Mouse (Mus musculus) heart, postnatal 0 days (tissue): ENCODE measurements around the gene Cd4.

Source experiments
- CTCF ChIP-seq: IDR thresholded peaks from 2 replicates; pipeline ENCODE4 v1.5.1; 2016; ENCODE audit warnings: antibody characterized with exemption, control low read depth, low read depth
- EP300 ChIP-seq: IDR thresholded peaks from 2 replicates; pipeline ENCODE4 v1.6.1; 2016; ENCODE audit warnings: antibody characterized with exemption, low read depth

- no peak for TF ChIP-seq CTCF
- no peak for TF ChIP-seq EP300
Measured at GRCm38 (mm10) chr6:124874348-124874747, 13.7 kb downstream of the Cd4 start.
